Mouse (Mus musculus) limb, embryonic 14.5 days (tissue): ENCODE results near the gene Slc51a. TPM values are rescaled to one million over a fixed set of nuclear protein-coding genes. Genes with fewer than 3 reads are reported as not detected.

Source experiments
- ATAC-seq: fragments of 200-750 bp; cut with Nextera tagmentation; 2 replicates; pipeline ENCODE4 v1.8.0; 2017; ENCODE audit warnings: low read depth, moderate number of reproducible peaks, moderate TSS enrichment; ENCODE audit not compliant: low FRiP score
- DNase-seq: peaks from one replicate; pipeline ENCODE4 v3.0.0-alpha.2; 2015; ENCODE audit warnings: low spot score
- H3K27ac ChIP-seq: fragments of 300-500 bp; sonication (generic); replicated peaks from 2 replicates; pipeline ENCODE4 v1.5.1; 2014; ENCODE audit warnings: low read depth, mild to moderate bottlenecking, low read length, moderate library complexity, mixed read lengths
- H3K27me3 ChIP-seq: fragments of 300-500 bp; sonication (generic); 2 replicates; pipeline ENCODE4 v1.6.1; 2014; ENCODE audit warnings: low read length, mixed read lengths; ENCODE audit not compliant: control insufficient read depth, insufficient read depth
- H3K36me3 ChIP-seq: fragments of 300-500 bp; sonication (generic); 2 replicates; pipeline ENCODE4 v1.6.1; 2014; ENCODE audit warnings: mild to moderate bottlenecking, low read length, moderate library complexity, mixed read lengths; ENCODE audit not compliant: control insufficient read depth, insufficient read depth
- H3K4me1 ChIP-seq: fragments of 300-500 bp; sonication (generic); 2 replicates; pipeline ENCODE4 v1.6.1; 2014; ENCODE audit warnings: antibody characterized with exemption, low read length, mixed read lengths; ENCODE audit not compliant: control insufficient read depth, insufficient read depth
- H3K4me2 ChIP-seq: fragments of 300-500 bp; sonication (generic); replicated peaks from 2 replicates; pipeline ENCODE4 v1.6.1; 2014; ENCODE audit warnings: low read depth, mild to moderate bottlenecking, low read length, moderate library complexity; ENCODE audit not compliant: severe bottlenecking
- H3K4me3 ChIP-seq: fragments of 300-500 bp; sonication (generic); replicated peaks from 2 replicates; pipeline ENCODE4 v1.5.1; 2014; ENCODE audit warnings: low read length
- H3K9ac ChIP-seq: fragments of 300-500 bp; sonication (generic); 2 replicates; pipeline ENCODE4 v1.6.1; 2014; ENCODE audit warnings: mild to moderate bottlenecking, low read depth, low read length, moderate library complexity; ENCODE audit not compliant: severe bottlenecking
- H3K9me3 ChIP-seq: fragments of 300-500 bp; sonication (generic); 2 replicates; pipeline ENCODE4 v1.6.1; 2016; ENCODE audit warnings: low read length; ENCODE audit not compliant: control insufficient read depth
- POLR2A ChIP-seq: fragments of 200-500 bp; IDR thresholded peaks from 2 replicates; pipeline ENCODE4 v1.8.0; 2012; ENCODE audit warnings: inconsistent platforms, mild to moderate bottlenecking, moderate library complexity, borderline replicate concordance; ENCODE audit not compliant: insufficient read depth, insufficient read length; ENCODE audit errors: extremely low read depth
- WGBS: fragments of 180-500 bp; shearing (Covaris S2); extraction: QIAGEN DNeasy Blood & Tissue Kit; methylation state at CpG from one replicate; pipeline ENCODE4 v1.1.7; 2014; 5-methylcytosine and 5-hydroxymethylcytosine counted together
- polyA plus RNA-seq, 2 experiments: library from polyadenylated mRNA; depleted of rRNA in 1 of 2; stranded (reverse) in 1 of 2; unstranded in 1 of 2; fragments of >200 nt; fragmentation: Nextera tagmentation in 1 of 2; extraction: Ambion mirVana in 1 of 2; gene quantifications; 2 replicates each; pipeline versions ENCODE4 v1.2.1 to v1.2.3; 2012 to 2014

The Slc51a gene
- polyA plus RNA-seq, 2 experiments: 0.10 to 0.30 TPM

DNA sequence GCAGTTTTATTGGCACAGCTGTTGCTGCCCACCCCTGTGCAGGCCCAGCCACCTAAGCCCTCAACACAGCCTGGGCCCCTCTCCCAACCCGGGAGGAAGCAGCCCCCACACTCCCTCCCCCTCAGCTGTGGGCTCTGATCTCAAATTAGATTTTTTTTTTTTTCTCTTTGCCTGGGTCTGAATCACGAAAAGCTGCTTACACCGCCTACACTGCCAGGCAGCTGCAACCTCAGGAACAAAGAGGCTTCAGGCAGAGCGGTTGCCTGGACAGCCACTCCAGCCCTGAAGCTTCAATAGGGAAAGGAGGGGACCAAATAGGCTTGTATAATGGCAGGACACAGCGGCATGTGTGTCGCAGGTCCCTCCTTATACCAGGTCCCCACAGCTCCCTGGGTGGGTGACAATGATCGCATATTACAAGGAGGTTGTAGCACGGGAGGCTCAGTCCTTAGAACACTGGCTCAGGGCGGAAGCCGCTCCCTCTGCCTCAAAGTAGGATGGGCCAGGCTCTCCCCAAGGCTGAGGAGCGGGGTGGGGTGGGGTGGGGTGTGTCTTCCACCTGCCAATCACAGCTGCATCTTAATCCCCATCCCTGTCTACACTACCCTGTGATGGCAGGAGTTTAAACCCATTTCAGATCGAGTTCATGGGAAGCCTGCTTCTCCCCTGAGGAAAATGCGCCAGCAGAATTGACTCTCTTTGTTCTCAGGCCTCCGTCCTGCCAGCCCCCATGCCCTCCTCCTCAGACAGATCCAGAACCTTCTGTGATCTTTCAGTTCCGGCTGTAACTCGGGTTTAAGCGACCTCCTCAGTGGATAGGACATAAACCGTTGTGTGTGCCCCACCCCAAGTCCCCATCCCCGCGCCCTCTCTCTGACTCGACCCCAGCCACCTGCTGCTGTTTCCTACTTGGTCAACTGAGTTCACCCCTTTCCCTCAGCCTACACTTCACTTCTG, 28.6 kb upstream of the Slc51a start:
- WGBS: 10% methylated on average over 21 of the region's 21 CpGs

GRCm38 (mm10) chr16:32513948-32514347, 26.3 kb upstream of the Slc51a start:
- Histone ChIP-seq H3K27ac (no peak overlapping the region), H3K27me3 (no peaks in the 10 kb centered on the region), H3K4me2 (no peak overlapping the region), H3K4me3 (no peak overlapping the region), H3K36me3 (no peaks in the 10 kb centered on the region), H3K9me3 (no peaks in the 10 kb centered on the region), H3K4me1 (peaks cover 27% of the 10 kb centered on the region), H3K9ac (no peak overlapping the region)
- TF ChIP-seq POLR2A: no peak
- WGBS: 95% methylated on average over 6 of the region's 6 CpGs
- ATAC-seq (no peak), DNase-seq (no peak)

More for the DNA sequence above, 28.6 kb upstream of the Slc51a start:
- Histone ChIP-seq H3K9ac (peak overlapping the region; percentile 48), H3K27me3 (no peaks in the 10 kb centered on the region), H3K4me3 (peak overlapping the region; percentile 11; the same call in 1 of the 2 replicates), H3K9me3 (no peaks in the 10 kb centered on the region), H3K36me3 (no peaks in the 10 kb centered on the region), H3K4me1 (peaks cover 20% of the 10 kb centered on the region), H3K4me2 (peak overlapping the region; percentile 47), H3K27ac (peak overlapping the region; percentile 95)
- peak; percentile 83 for ATAC-seq
- peak; percentile 64 for DNase-seq
- TF ChIP-seq POLR2A: peak; percentile 90; the same call in 1 of the 2 replicates

DNA sequence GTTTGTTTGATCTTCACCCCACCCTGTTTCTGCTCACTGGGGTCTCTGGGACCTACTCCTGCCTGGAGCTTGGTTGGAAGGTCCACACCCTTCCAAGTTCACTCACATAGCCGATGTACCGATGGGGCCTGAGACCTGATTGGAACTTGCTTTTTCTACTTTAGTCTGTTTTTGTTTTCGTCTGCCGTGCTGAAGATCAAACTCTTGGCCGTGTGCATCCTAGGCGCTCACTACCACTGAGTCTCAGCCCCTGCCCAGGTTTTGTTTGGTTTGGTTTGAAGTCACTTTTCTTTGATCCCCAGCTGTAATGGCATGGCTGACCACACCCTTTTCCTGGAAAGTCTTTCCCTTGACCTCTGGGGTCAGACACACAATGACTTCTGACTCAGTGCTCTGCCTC, 25.7 kb upstream of the Slc51a start:
- H3K27me3 ChIP-seq: no peaks in the 10 kb centered on the region
- no peak for TF ChIP-seq POLR2A
- H3K27ac ChIP-seq: peak overlapping the region; percentile 72
- no peak overlapping the region for H3K9ac ChIP-seq
- 80% methylated on average over 6 of the region's 6 CpGs for WGBS
- no peaks in the 10 kb centered on the region for H3K9me3 ChIP-seq
- DNase-seq (no peak), ATAC-seq (no peak)
- H3K36me3 ChIP-seq: no peaks in the 10 kb centered on the region
- H3K4me3 ChIP-seq: no peak overlapping the region
- peaks cover 27% of the 10 kb centered on the region for H3K4me1 ChIP-seq
- H3K4me2 ChIP-seq: no peak overlapping the region

DNA sequence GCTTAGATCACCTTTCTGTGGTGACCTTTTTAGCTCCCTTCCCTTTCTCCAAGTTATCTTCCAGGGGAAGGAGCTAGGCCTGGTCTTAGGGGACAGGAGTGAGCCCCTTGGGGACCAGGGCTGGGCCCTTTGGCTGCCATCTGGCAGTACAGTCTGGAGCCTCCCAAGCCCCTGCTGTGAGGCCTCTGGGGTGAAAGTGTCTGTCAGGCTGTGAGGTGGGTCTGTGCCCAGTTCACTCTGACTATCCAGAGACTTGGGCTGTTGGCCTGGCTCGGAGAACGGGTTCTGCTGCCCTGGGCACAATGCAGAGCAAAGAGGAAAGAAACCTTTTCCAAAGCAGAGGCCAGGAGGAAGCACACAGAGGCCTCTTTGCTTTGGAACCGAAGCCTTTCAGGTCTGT, 25.2 kb upstream of the Slc51a start:
- 61% methylated on average over 3 of the region's 3 CpGs for WGBS
- Histone ChIP-seq H3K36me3 (no peaks in the 10 kb centered on the region), H3K4me2 (no peak overlapping the region), H3K4me1 (peaks cover 27% of the 10 kb centered on the region), H3K9me3 (no peaks in the 10 kb centered on the region), H3K27ac (peak overlapping the region; percentile 72), H3K9ac (no peak overlapping the region), H3K4me3 (no peak overlapping the region), H3K27me3 (no peaks in the 10 kb centered on the region)
- no peak for TF ChIP-seq POLR2A
- DNase-seq: no peak
- no peak for ATAC-seq

GRCm38 (mm10) chr16:32511827-32512490, 24.3 kb upstream of the Slc51a start:
- WGBS: 94% methylated on average over 8 of the region's 8 CpGs
- no peak for ATAC-seq
- peaks cover 27% of the 10 kb centered on the region for H3K4me1 ChIP-seq
- H3K27me3 ChIP-seq: no peaks in the 10 kb centered on the region
- TF ChIP-seq POLR2A: no peak
- no peak overlapping the region for H3K4me2 ChIP-seq
- no peak overlapping the region for H3K9ac ChIP-seq
- no peak for DNase-seq
- no peaks in the 10 kb centered on the region for H3K36me3 ChIP-seq
- no peaks in the 10 kb centered on the region for H3K9me3 ChIP-seq
- no peak overlapping the region for H3K4me3 ChIP-seq
- H3K27ac ChIP-seq: no peak overlapping the region
